Mouse (Mus musculus) layer of hippocampus, postnatal 10 days (tissue): Measurements from ENCODE around the gene Gm11627. TPM values are rescaled to one million over a fixed set of nuclear protein-coding genes. Genes with fewer than 3 reads are reported as not detected.
"Not testable (repeated sequence)": the region's sequence is repeated elsewhere in the genome, so short reads cannot be mapped to it uniquely, and the experiment has no call there.

Source experiments
- DNase-seq, 2 experiments: peaks; one replicate each; pipeline ENCODE4 v3.0.0; 2021; ENCODE audit warnings: low spot score in 2 of 2
- total RNA-seq, 2 experiments: library from RNA; stranded (reverse); gene quantifications; 2 replicates each; pipeline ENCODE4 v1.2.3; 2021

Gene Gm11627
- total RNA-seq, 2 experiments from 2014 or later, result 6.0 to 7.1 TPM

DNA sequence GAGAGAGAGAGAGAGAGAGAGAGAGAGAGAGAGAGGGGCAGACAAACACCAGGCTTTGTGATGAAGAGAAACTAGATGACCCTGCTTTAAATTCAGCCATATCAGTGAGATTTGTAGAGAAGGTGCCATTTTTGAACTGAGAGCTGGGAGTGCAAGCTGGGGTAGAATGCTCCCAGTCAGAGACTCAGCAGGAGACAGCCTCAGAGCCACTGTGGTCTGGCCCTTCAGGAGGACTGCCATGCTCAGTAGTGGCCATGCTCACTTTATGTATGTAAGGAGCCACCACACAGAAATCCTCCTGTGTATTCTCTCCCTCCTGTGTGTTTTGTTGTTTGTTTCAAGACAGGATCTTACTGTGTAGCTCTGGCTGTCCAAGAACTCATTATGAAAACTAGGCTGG is 13.5 kb downstream of the Gm11627 start:
- DNase-seq, result no peak

DNA sequence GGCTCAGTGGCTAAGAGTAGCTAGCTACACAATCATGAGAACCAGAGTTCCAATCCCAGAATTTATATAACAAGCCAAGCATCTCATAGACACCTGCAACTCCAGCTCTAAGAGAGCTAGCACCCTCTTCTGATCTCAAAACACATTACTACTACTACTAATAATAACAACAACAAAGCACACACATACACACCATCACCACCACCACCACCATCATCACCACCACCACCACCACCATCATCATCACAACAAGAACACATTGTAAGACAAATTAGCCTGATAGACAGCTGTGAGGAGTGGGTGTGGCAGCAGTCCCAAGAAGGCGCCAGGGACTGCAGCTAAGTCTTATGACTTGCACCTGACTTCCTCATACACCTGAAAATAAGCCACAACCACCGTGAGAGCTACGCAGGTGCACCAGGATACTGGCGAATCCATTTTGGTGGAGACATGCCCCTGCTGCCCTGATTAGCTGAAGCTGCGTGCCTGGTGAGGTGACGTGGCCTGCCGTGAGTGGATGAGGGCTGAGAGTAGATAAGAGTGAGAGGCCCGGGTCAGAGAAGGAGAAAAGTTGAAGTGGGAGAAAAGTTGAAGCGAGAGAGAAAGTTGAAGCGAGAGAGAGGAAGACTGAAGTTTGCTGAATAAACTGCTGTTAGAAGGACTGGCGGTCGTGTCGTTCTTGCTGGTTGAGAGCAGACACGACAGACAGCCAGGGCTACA is 14.1 kb downstream of the Gm11627 start:
- not testable (repeated sequence) for DNase-seq

DNA sequence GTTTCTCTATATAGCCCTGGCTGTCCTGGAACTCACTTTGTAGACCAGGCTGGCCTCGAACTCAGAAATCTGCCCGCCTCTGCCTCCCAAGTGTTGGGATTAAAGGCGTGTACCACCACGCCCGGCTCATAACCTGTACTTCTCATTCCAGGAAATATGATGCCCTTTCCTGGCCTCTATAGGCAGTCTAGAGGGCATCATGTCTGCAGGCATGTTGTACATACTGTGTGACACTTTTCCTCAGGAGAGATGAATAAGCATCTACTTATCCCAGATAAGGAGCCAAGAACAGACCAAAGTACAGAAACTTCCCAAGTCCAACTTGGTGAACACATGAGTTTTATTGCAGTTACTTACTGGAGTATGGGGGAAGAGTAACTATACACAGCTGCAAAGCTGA is 20.6 kb downstream of the Gm11627 start:
- no peak for DNase-seq

DNA sequence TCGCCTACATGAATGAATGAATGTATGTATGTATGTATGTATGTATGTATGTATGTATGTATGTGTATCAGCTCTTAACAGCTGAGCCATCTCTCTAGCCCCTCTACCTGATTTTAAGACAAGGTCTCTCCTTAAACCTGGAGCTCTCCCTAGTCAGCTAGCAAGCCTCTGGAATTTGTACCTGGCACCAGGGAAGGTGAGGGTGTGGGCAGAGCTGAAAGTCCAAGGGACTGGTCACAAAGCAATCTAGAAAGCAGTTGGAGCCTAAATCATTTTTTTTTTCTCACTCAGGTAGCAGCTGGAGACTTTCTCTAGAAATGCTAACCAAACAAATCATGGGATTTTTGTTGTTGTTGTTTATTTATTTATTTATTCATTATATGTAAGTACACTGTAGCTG is 21.9 kb downstream of the Gm11627 start:
- no peak for DNase-seq

DNA sequence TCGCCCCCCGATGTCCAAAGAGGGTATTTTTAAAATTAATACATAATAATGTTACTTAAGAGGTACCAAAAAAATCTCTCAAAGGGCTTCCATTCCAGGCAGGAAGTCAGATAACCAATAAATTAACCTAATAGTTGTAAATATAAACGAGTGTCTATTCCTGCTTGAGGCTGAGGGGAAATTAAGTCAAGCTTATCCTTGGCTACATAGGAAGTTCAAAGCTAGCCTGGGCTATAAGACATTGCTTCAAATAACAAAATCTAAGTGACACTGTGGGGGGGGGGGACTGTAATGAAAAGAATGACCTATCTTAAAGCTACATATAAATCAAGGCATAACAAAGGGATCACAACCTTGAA is 22.6 kb downstream of the Gm11627 start:
- DNase-seq, result no peak

DNA sequence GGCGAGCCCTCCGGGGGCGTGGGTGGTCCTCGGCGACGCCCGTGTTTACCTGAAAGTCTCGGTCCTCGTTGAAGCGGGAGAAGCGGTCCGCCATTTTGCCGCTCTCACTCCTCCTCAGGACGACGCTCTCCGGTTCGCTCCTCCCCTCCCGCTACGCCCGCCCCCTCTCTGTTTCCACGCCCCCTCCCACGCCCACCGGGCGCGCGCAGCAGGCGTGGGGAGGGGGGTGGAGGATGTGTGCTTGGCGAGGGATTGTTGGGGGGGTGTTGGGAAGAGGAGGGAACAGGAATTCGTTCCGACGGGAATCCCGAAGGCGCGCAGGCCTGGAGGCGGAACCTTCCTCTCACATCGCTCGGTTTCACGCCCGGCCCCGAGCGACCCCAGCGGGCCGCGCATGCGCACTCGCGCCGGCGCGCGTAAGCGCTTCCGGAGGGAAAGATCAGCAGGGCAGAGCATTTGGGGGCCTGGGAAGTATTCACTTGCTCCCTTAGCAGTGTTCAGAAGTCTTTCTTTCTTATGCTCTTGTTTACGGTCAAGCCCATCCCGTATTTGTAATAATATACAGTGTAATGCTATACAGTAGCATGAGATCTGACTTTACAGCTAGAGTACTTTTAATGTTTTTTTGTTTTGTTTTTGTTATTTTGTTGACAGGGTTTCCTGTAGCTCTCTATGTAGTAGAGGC is 23.1 kb downstream of the Gm11627 start, which contains the start of gene Gpatch8:
Gpatch8 (minus strand) TSS at position 362 of the 685 bp plus-strand sequence.
- peak; percentile 93 to 96 for DNase-seq

DNA sequence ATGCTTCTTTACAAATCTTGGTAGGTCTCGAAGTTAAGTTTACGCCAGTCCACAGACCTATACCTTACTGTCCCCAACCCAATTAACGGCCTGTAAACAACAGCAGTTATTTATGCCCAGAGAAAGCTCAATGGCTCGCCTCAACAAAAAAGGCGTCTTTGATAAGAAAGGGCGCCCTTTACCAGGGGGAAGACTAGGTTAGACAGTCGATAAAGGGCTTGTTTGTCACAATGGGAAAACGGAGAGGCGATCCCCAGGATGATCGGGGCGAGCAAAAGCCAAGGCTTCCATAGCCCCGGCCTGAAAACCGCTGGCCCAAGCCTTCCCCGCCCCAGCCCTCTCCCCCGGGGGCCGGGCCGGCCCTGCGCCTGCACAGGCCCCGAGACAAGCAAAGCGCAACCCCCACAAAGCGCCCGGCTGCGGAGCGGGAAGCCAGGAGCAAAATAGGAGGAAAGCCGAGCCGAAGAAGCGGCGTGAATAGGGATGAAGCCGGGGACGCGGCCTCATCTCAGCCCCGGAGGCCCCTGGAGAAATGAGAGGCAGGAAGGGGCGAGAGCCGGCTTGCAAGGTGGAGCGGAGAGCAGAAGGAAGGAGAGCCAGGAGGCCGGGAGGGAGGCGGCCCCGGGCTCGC is 23.7 kb downstream of the Gm11627 start:
- DNase-seq, result no peak

DNA sequence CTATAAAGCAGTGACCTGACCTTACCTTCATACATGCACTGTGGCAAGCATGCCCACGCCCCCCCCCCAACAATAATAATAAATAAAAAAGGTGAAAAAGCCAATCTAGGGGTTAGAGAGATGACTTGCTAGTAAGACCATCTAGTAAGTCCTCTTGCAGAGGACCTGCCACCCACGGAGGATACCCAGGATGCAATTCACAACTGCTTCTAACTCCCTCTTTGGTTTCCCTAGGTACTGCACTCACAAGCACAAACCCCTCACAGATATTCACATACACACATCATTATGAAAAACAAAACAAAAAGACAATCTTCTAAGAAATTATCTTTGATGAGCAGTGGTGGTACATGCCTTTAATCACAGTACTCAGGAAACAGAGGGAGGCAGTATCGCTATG is 27.2 kb downstream of the Gm11627 start:
- no peak for DNase-seq

DNA sequence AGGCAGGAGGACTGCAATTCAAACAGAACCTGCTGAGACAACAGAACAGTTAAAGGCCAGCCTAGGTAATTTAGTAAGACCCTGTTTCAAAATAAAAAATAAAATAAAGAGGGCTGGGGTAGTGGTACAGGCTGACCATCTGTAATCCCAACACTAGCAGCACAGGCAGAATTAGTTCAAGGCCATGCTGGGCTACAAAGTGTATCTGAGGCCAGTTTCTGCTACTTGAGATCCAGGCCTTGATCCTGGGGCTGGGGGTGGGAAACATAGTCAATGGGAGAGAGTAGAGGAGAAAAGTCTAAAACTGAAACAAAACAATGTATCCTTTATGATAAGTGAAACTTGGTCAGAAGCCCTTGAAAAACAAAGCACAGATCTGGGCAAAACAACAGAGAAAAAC is 28.1 kb downstream of the Gm11627 start:
- no peak for DNase-seq

DNA sequence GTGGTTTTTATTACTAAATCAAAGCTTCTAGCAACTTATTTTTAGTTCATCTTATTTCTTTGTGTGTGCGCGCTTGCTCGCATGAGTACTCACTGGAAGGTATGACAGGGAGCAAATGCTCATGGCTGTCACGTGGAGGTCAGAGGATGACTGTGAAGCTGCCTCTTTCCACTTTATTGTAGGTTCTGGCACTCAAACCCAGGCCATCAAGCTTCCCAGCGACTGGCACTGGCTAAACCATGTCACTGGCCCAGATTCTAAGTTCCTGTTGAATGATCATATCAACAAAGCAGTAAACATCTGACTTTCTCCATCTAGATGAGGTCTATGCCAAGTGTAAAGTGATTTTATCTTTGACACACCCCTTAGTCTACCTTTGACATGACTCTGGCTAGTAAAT is 37.8 kb downstream of the Gm11627 start:
- no peak for DNase-seq

DNA sequence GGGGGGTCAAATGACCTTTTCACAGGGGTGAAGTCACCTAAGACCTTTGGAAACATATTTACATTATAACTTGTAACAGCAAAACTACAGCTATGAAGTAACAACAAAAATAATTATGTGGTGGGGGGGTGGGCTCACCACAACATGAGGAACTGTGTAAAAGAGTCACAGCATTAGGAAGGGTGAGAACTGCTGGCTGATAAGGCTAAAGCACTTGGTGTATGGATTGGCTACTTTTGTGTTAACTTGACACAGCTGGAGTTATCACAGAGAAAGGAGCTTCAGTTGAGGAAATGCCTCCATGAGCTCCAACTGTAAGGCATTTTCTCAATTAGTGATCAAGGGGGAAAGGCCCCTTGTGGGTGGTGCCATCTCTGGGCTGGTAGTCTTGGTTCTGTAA is 39.0 kb downstream of the Gm11627 start:
- not testable (repeated sequence) for DNase-seq

DNA sequence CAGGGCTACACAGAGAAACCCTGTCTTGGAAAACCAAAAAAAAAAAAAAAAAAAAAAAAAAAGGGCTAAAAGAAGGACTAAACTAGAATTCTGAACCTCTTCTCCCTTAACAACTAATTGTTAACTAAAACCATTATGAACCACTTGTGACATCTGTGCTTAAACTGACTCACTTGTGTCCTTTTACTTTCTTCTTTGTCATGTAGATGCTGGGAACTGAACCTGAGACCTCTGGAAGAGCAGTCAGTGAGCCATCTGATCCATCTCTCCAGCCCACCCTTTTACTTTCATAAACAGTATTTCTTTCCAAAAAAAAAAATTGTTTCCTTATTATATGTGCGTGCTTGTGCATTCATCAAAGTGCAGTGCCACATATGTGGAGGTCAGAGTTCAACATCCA is 39.6 kb downstream of the Gm11627 start:
- no peak for DNase-seq

DNA sequence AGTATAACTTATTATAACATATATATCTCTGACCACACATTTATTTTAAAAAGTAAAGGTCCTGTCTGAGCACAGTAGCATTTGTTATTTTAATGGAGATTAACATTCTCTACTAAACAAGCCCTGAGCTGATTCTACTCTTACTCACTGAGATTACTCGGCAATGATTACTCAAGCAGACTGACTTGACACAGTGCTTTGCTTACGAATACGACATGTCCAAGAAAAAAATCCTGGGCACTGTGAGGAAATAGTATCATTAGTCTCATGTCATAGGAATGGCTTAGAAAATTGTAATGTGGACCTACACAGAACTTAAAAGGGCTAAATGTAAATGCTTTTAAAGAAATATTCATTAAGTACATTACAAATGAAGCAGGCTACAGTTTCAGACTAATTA is 43.1 kb downstream of the Gm11627 start:
- DNase-seq, result no peak

DNA sequence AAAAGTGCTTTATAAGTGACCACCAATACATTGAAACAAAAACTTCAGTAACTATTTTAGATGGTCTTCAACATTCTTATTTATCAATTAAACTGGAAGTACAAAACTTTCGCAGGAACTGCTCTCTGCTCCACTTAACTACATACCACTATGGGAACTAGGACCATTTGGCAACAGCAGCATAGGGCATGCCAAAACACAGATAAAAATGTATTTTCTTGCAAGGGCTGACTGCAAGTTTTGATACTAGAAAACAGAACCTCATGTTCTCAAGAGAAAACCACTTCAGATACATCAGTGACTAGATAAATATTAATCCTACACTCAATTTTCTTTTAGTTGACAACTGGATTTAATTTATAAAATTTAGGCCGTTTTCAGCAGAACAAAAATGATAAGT is 45.2 kb downstream of the Gm11627 start:
- no peak for DNase-seq

DNA sequence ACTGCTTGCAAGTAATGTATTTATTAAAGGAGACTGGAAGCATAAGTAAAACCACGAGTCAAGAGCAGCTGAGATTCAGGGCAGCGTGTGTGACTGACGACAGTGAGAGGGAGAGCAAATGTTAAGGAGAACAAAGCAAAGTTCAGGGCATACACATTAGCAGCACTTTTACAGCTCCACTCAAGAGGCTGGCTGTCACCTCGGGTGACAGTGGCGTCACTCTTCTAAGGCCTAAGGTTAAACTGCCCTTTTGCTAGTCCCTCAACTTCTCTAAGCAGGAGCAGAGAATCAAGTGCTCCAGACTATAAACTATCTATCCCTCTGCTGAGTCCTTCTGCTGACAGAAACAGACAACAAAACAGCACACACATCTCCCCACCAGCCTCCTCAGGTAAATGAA is 47.8 kb downstream of the Gm11627 start:
- no peak for DNase-seq

Other genes with a start within 250 kb of the Gm11627 start
- gene Slc4a1, start 213.3 kb downstream of the Gm11627 start, total RNA-seq, result under 1 TPM; 0.32 to 0.54 TPM
- gene Rundc3a, start 186.1 kb downstream of the Gm11627 start, total RNA-seq, result 100 to 1,000 TPM; 356 to 431 TPM
- 10 to 100 TPM; 74.8 to 80.1 TPM for gene Slc25a39, start 171.5 kb downstream of the Gm11627 start, total RNA-seq
- gene Grn, start 149.1 kb downstream of the Gm11627 start, total RNA-seq, result 10 to 100 TPM; 81.8 to 83.7 TPM
- gene Fam171a2, start 131.8 kb downstream of the Gm11627 start, total RNA-seq, result 100 to 1,000 TPM; 115 TPM
- gene Itga2b, start 109.3 kb downstream of the Gm11627 start, total RNA-seq, result 1 to 10 TPM; 3.6 to 3.7 TPM
- 10 to 100 TPM; 47.0 to 51.1 TPM for gene Gpatch8, start 23.1 kb downstream of the Gm11627 start, total RNA-seq
- 10 to 100 TPM in 1 of 2 experiments, 1 to 10 TPM in 1; 9.3 to 10.2 TPM for gene Fzd2, start 24.9 kb upstream of the Gm11627 start, total RNA-seq
- not detected for gene Meioc, start 84.3 kb upstream of the Gm11627 start, total RNA-seq
- gene Ccdc43, start 118.3 kb upstream of the Gm11627 start, total RNA-seq, result 10 to 100 TPM; 28.3 to 36.1 TPM
- gene Adam11, start 182.0 kb upstream of the Gm11627 start, total RNA-seq, result 100 to 1,000 TPM; 130 to 149 TPM
- gene Gjc1, start 240.2 kb upstream of the Gm11627 start, total RNA-seq, result 10 to 100 TPM; 15.4 to 17.6 TPM